In genomic region chr1:51245381-51245780, GRCm38 (mm10) we compare ENCODE assay signal across 17 mouse cellular contexts. TPM values are rescaled to one million over a fixed set of nuclear protein-coding genes. Genes with fewer than 3 reads are reported as not detected.
DNase-seq lines count a peak whose midpoint lies in the region; ATAC-seq lines count a peak whose summit lies in the region.
"Had no signal": no experiment of that assay in that cellular context is flagged by ENCODE, and none has a peak within 500 bp of the region (broad histone marks: within the 10 kb centered on the region; RNA-seq: fewer than 3 reads in every experiment).

No protein-coding gene starts in this region.

- DNase-seq in heart, adult 8-10 months (ENCODE audit: low spot score) = peak; percentile 45
- no peak for DNase-seq in heart, postnatal 10 days
- peak; percentile 59 for DNase-seq in kidney, adult 9 months
- no peak for DNase-seq in frontal cortex, postnatal 36 days (ENCODE audit: low spot score in 2 of 2)
- DNase-seq in layer of hippocampus, postnatal 36 days = no peak
- DNase-seq: adrenal gland, postnatal 14 days; cerebellum, postnatal 14 days; right cerebral cortex, postnatal 4 days; thymus, adult 18-20 months had no signal

- peak; percentile 48; the same call in 1 of the 2 replicates for ATAC-seq in lung, embryonic 16.5 days (ENCODE audit: low read depth)
- ATAC-seq in midbrain, embryonic 15.5 days (replicated peaks) = no peak
- ATAC-seq: forebrain, embryonic 14.5 days; hindbrain, postnatal 0 days had no signal

- H3K4me3 ChIP-seq in brown adipose tissue, adult 24 weeks (ENCODE audit: insufficient read depth, low read depth, low read length) = no peak overlapping the region
- H3K4me3 ChIP-seq in lung, embryonic 16.5 days (ENCODE audit: low read length) = no peak overlapping the region
- H3K4me3 ChIP-seq in midbrain, embryonic 15.5 days = no peak overlapping the region
- H3K4me3 ChIP-seq: megakaryocyte, embryonic 14.5 days had no signal

- no peaks in the 10 kb centered on the region for H3K9me3 ChIP-seq in lung, embryonic 16.5 days (ENCODE audit: control insufficient read depth, low read length)
- H3K9me3 ChIP-seq in midbrain, embryonic 15.5 days = no peaks in the 10 kb centered on the region
- H3K9me3 ChIP-seq: G1E; megakaryocyte, embryonic 14.5 days had no signal

- no peaks in the 10 kb centered on the region for H3K27me3 ChIP-seq in lung, embryonic 16.5 days (ENCODE audit: control insufficient read depth, insufficient read depth, low read depth, low read length)
- H3K27me3 ChIP-seq in midbrain, embryonic 15.5 days (replicated peaks) = no peaks in the 10 kb centered on the region
- H3K27me3 ChIP-seq: megakaryocyte, embryonic 14.5 days had no signal

- H3K4me1 ChIP-seq in brown adipose tissue, adult 24 weeks (ENCODE audit: control insufficient read depth, insufficient read depth, insufficient read length, low read length) = peaks cover 9% of the 10 kb centered on the region
- H3K4me1 ChIP-seq in lung, embryonic 16.5 days (replicated peaks; ENCODE audit: control insufficient read depth, insufficient read depth, low read length) = peaks cover 12% of the 10 kb centered on the region; the same call in 1 of the 2 replicates
- H3K4me1 ChIP-seq in midbrain, embryonic 15.5 days = peaks cover 3% of the 10 kb centered on the region; the same call in 1 of the 2 replicates

- intact Hi-C loops in heart, postnatal 10 days (cut with DNase I) = no loop called here

- 24% methylated on average over 3 of the region's 3 CpGs for WGBS in lung, embryonic 16.5 days
- WGBS in midbrain, embryonic 15.5 days = 80% methylated on average over 3 of the region's 3 CpGs

- H3K36me3 ChIP-seq in lung, embryonic 16.5 days (ENCODE audit: control insufficient read depth, insufficient read depth, low read length) = no peaks in the 10 kb centered on the region
- H3K36me3 ChIP-seq in midbrain, embryonic 15.5 days (replicated peaks) = no peaks in the 10 kb centered on the region
- H3K36me3 ChIP-seq: G1E had no signal

- peak overlapping the region; percentile 33 for H3K27ac ChIP-seq in brown adipose tissue, adult 24 weeks (replicated peaks; ENCODE audit: low read depth, low read length)
- H3K27ac ChIP-seq in lung, embryonic 16.5 days (ENCODE audit: low read length) = peak overlapping the region; percentile 55; the same call in 1 of the 2 replicates
- no peak overlapping the region for H3K27ac ChIP-seq in midbrain, embryonic 15.5 days
- H3K27ac ChIP-seq: hindbrain, postnatal 0 days; liver, embryonic 14.5 days had no signal

- H3K9ac ChIP-seq in lung, embryonic 16.5 days (ENCODE audit: low read length) = no peak overlapping the region
- H3K9ac ChIP-seq in midbrain, embryonic 15.5 days = no peak overlapping the region
- H3K9ac ChIP-seq: liver, embryonic 14.5 days had no signal

- H3K4me2 ChIP-seq in lung, embryonic 16.5 days (ENCODE audit: low read depth, low read length) = no peak overlapping the region
- H3K4me2 ChIP-seq in midbrain, embryonic 15.5 days = no peak overlapping the region

RNA-seq across cellular contexts. Expression of gene Cavin2, which starts 43.5 kb away (rescaled TPM):
- total RNA-seq in heart, adult 8-10 months (2022) = 100 to 1,000 TPM; 108 to 136 (median 118) TPM
- 100 to 1,000 TPM; 208 to 218 TPM for total RNA-seq in heart, postnatal 10 days (2021)
- 104 and 140 TPM in 2 replicates for polyA plus RNA-seq in brown adipose tissue, adult 24 weeks (2012; ENCODE audit: insufficient read depth, insufficient read length, missing spikeins)
- 176 and 185 TPM in 2 replicates for polyA plus RNA-seq in lung, embryonic 16.5 days (2015; fragmentation: Nextera tagmentation; extraction: Ambion mirVana)
- total RNA-seq in layer of hippocampus, postnatal 36 days (2021) = 1 to 10 TPM; 6.3 to 7.6 TPM
- polyA plus RNA-seq in midbrain, embryonic 15.5 days (2015; fragmentation: Nextera tagmentation; extraction: Ambion mirVana) = 6.4 and 7.5 TPM in 2 replicates
- polyA plus RNA-seq: G1E had no signal

Comparison
In these comparisons a context has a peak if more than half of its experiments do, and no peak if none do; other contexts are left out.
1. DNase-seq: peak in heart, adult 8-10 months (single experiment) and kidney, adult 9 months (single experiment); none in heart, postnatal 10 days (0 of 2), frontal cortex, postnatal 36 days (0 of 2) and layer of hippocampus, postnatal 36 days (0 of 2).
2. RNA of gene Cavin2, which starts 43.5 kb away (total RNA-seq): 208 to 218 TPM in heart, postnatal 10 days and 108 to 136 TPM in heart, adult 8-10 months; 6.3 to 7.6 TPM in layer of hippocampus, postnatal 36 days; every median in the first group is over 10 times any median in the second.